In the genomic region with DNA sequence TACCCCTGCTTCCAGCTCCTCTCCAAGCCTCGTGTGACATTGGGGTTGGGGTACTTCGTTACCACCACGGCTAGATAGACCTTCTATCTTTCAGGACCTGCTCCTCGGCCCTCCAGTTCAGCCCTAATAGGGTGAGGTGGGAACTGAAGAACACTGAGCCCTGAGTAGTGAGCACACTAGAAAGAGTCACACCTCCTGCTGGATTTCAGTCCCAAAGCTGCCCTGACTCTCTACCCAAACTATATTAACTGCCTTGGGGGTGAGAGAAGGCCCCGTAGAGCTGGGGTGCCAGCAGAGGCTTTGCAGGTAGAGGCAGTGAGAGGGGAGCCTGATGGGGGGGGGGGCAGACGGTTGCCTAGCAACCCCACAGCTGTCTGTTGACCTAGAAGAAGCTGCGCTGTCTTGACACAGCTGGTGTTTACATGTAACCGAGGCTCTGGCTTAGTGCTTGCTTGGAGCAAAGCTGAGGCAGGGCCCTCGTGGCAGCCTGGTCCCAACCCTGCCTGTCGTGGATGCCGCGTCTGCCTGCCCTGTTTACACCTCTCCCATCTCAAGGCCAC, we compare ENCODE assay signal across 7 mouse cellular contexts. TPM values are rescaled to one million over a fixed set of nuclear protein-coding genes. Genes with fewer than 3 reads are reported as not detected.
A peak's percentile ranks its signal among the peaks of the same experiment; 100 is the strongest.
DNase-seq lines count a peak whose midpoint lies in the region; ATAC-seq and TF ChIP-seq lines count a peak whose summit lies in the region.

No protein-coding gene starts in this region.

- TF ChIP-seq EP300 in stomach, postnatal 0 days (optimal IDR thresholded peaks at IDR 0.05): no peak

- peaks cover 11% of the 10 kb centered on the region for H3K4me1 ChIP-seq in bone marrow, adult 2 months (ENCODE audit: control insufficient read depth, insufficient read depth, low read length)
- peaks cover 59% of the 10 kb centered on the region for H3K4me1 ChIP-seq in hindbrain, embryonic 10.5 days (replicated peaks)
- peaks cover 27% of the 10 kb centered on the region for H3K4me1 ChIP-seq in stomach, postnatal 0 days (replicated peaks; ENCODE audit: control insufficient read depth, insufficient read depth)

- H3K27ac ChIP-seq in bone marrow, adult 2 months (ENCODE audit: control insufficient read depth, insufficient read depth, low read depth, low read length, poor library complexity): peak overlapping the region; percentile 44
- peak overlapping the region; percentile 63 for H3K27ac ChIP-seq in hindbrain, embryonic 10.5 days
- H3K27ac ChIP-seq in stomach, postnatal 0 days (replicated peaks): peak overlapping the region; percentile 92

- peak; percentile 39 for ATAC-seq in CD4-positive, CD25-positive, alpha-beta regulatory T cell, adult 4 months
- ATAC-seq in stomach, postnatal 0 days (ENCODE audit: low FRiP score, low TSS enrichment): peak; percentile 13; the same call in 1 of the 2 replicates

- no peaks in the 10 kb centered on the region for H3K9me3 ChIP-seq in hindbrain, embryonic 10.5 days
- H3K9me3 ChIP-seq in stomach, postnatal 0 days (ENCODE audit: control insufficient read depth, low read length): no peaks in the 10 kb centered on the region

- H3K27me3 ChIP-seq in hindbrain, embryonic 10.5 days (ENCODE audit: insufficient read depth, poor library complexity, severe bottlenecking): peaks cover 37% of the 10 kb centered on the region
- H3K27me3 ChIP-seq in stomach, postnatal 0 days (ENCODE audit: control insufficient read depth, insufficient read depth, low read length): no peaks in the 10 kb centered on the region

- no peak for TF ChIP-seq POLR2A in bone marrow, adult 2 months (IDR thresholded peaks at IDR 0.05; ENCODE audit: borderline replicate concordance, control insufficient read depth, low read depth, low read length)

- no peak for TF ChIP-seq CTCF in bone marrow, adult 2 months (IDR thresholded peaks at IDR 0.05; ENCODE audit: control insufficient read depth, insufficient read depth, low read length)
- no peak; the same call in 1 of the 2 replicates for TF ChIP-seq CTCF in stomach, postnatal 0 days (IDR thresholded peaks at IDR 0.05; ENCODE audit: low read depth)

- H3K9ac ChIP-seq in stomach, postnatal 0 days (ENCODE audit: low read length): peak overlapping the region; percentile 57

- H3K4me3 ChIP-seq in bone marrow, adult 2 months (replicated peaks; ENCODE audit: control insufficient read depth, low read depth, low read length): no peak overlapping the region
- H3K4me3 ChIP-seq in hindbrain, embryonic 10.5 days: peak overlapping the region; percentile 55
- peak overlapping the region; percentile 40 for H3K4me3 ChIP-seq in stomach, postnatal 0 days (ENCODE audit: low read depth, low read length)

- 52% methylated on average over 12 of the region's 12 CpGs for WGBS in bone marrow, adult 2 months
- WGBS in hindbrain, embryonic 10.5 days: 8% methylated on average over 12 of the region's 12 CpGs
- WGBS in stomach, postnatal 0 days: 15% methylated on average over 12 of the region's 12 CpGs

- peak overlapping the region; percentile 74 for H3K4me2 ChIP-seq in stomach, postnatal 0 days (replicated peaks; ENCODE audit: low read depth)

- peak; percentile 56 for DNase-seq in hindbrain, embryonic 10.5 days (ENCODE audit: low spot score)
- DNase-seq in lung, postnatal 25 days (ENCODE audit: low spot score): peak; percentile 52
- no peak for DNase-seq in stomach, postnatal 0 days (ENCODE audit: low spot score)
- no peak for DNase-seq in layer of hippocampus, adult 18-20 months (ENCODE audit: low spot score in 2 of 2)
- no peak for DNase-seq in adrenal gland, adult (ENCODE audit: inconsistent age in 2 of 2, low spot score in 1 of 2)

- H3K36me3 ChIP-seq in hindbrain, embryonic 10.5 days: no peaks in the 10 kb centered on the region
- no peaks in the 10 kb centered on the region for H3K36me3 ChIP-seq in stomach, postnatal 0 days (ENCODE audit: control insufficient read depth, insufficient read depth, low read length)

RNA-seq across cellular contexts. Expression of a gene that starts 44.4 kb away (rescaled TPM):
- 10 to 100 TPM; 69.2 to 76.3 TPM for polyA plus RNA-seq in CD4-positive, CD25-positive, alpha-beta regulatory T cell, adult 4 months (2017; shearing (Covaris generic))
- polyA plus RNA-seq in bone marrow, adult 2 months (2011; ENCODE audit: insufficient read depth, insufficient read length, low replicate concordance, missing spikeins): 31.9 and 56.6 TPM in 2 replicates
- 42.1 and 67.1 TPM in 2 replicates for polyA plus RNA-seq in hindbrain, embryonic 10.5 days (2016; fragmentation: Nextera tagmentation; extraction: Ambion mirVana)
- 71.4 and 84.2 TPM in 2 replicates for polyA plus RNA-seq in stomach, postnatal 0 days (2015; fragmentation: Nextera tagmentation; extraction: Ambion mirVana)
- 10 to 100 TPM; 27.4 to 32.6 TPM for total RNA-seq in layer of hippocampus, adult 18-20 months (2021)

Comparison
In these comparisons a context has a peak if more than half of its experiments do, and no peak if none do; other contexts are left out.
1. DNase-seq: peak in hindbrain, embryonic 10.5 days (single experiment) and lung, postnatal 25 days (single experiment); none in stomach, postnatal 0 days (single experiment), layer of hippocampus, adult 18-20 months (0 of 2) and adrenal gland, adult (0 of 2).
2. Peak in every context shown above with its lines, with median percentiles within 50 percentile points of each other: H3K27ac ChIP-seq.